Mouse (Mus musculus): ENCODE data around the gene Hoga1. TPM values are rescaled to one million over a fixed set of nuclear protein-coding genes. Genes with fewer than 3 reads are reported as not detected.

The Hoga1 gene
- polyA plus RNA-seq, 1 experiment from 2014 or later = 1.3 TPM

GRCm38 (mm10) chr19:42051948-42052347 is 6.5 kb downstream of the Hoga1 start, which contains the start of gene 4933411K16Rik:
TSS of gene 4933411K16Rik (plus strand) at chr19:42052248.
- no peaks in the 10 kb centered on the region for H3K9me3 ChIP-seq
- no peaks in the 10 kb centered on the region for H3K4me1 ChIP-seq
- no peaks in the 10 kb centered on the region for H3K27me3 ChIP-seq
- H3K4me2 ChIP-seq (replicated peaks) = no peak within 1 kb of the TSS
- no peak within 1 kb of the TSS for H3K9ac ChIP-seq
- ATAC-seq (ENCODE audit: insufficient number of reproducible peaks, insufficient read depth, low FRiP score, low TSS enrichment) = no peak
- no peak within 1 kb of the TSS for H3K4me3 ChIP-seq
- H3K27ac ChIP-seq = no peak within 1 kb of the TSS
- WGBS = 67% methylated on average over 4 of the region's 4 CpGs
- no peaks in the 10 kb centered on the region for H3K36me3 ChIP-seq

- WGBS = 82% methylated on average over 6 of the region's 6 CpGs
- Histone ChIP-seq H3K36me3 (no peaks in the 10 kb centered on the region), H3K4me3 (no peak overlapping the region), H3K9ac (no peak overlapping the region), H3K9me3 (no peaks in the 10 kb centered on the region), H3K4me2 (replicated peaks) (no peak overlapping the region), H3K4me1 (no peaks in the 10 kb centered on the region), H3K27me3 (no peaks in the 10 kb centered on the region), H3K27ac (no peak overlapping the region)
- no peak for ATAC-seq (ENCODE audit: insufficient number of reproducible peaks, insufficient read depth, low FRiP score, low TSS enrichment)
Measured at GRCm38 (mm10) chr19:42054255-42054654, 8.8 kb downstream of the Hoga1 start.

- no peak overlapping the region for H3K27ac ChIP-seq
- H3K36me3 ChIP-seq = no peaks in the 10 kb centered on the region
- H3K4me2 ChIP-seq (replicated peaks) = no peak overlapping the region
- no peaks in the 10 kb centered on the region for H3K27me3 ChIP-seq
- no peak for ATAC-seq (ENCODE audit: insufficient number of reproducible peaks, insufficient read depth, low FRiP score, low TSS enrichment)
- 87% methylated on average over 2 of the region's 2 CpGs for WGBS
- no peak overlapping the region for H3K4me3 ChIP-seq
- no peak overlapping the region for H3K9ac ChIP-seq
- no peaks in the 10 kb centered on the region for H3K9me3 ChIP-seq
- no peaks in the 10 kb centered on the region for H3K4me1 ChIP-seq
Measured at GRCm38 (mm10) chr19:42055881-42056280, 10.5 kb downstream of the Hoga1 start.

GRCm38 (mm10) chr19:42056719-42057409 is 11.5 kb downstream of the Hoga1 start:
- 84% methylated on average over 6 of the region's 6 CpGs for WGBS
- Histone ChIP-seq H3K4me3 (no peak overlapping the region), H3K27me3 (no peaks in the 10 kb centered on the region), H3K9me3 (no peaks in the 10 kb centered on the region), H3K9ac (no peak overlapping the region), H3K4me1 (no peaks in the 10 kb centered on the region), H3K36me3 (no peaks in the 10 kb centered on the region), H3K4me2 (replicated peaks) (no peak overlapping the region), H3K27ac (no peak overlapping the region)
- ATAC-seq (ENCODE audit: insufficient number of reproducible peaks, insufficient read depth, low FRiP score, low TSS enrichment) = no peak

- no peak overlapping the region for H3K4me2 ChIP-seq (replicated peaks)
- H3K36me3 ChIP-seq = no peaks in the 10 kb centered on the region
- no peak overlapping the region for H3K9ac ChIP-seq
- ATAC-seq (ENCODE audit: insufficient number of reproducible peaks, insufficient read depth, low FRiP score, low TSS enrichment) = no peak
- no peaks in the 10 kb centered on the region for H3K4me1 ChIP-seq
- no peak overlapping the region for H3K27ac ChIP-seq
- no peak overlapping the region for H3K4me3 ChIP-seq
- WGBS = 75% methylated on average over 7 of the region's 7 CpGs
- no peaks in the 10 kb centered on the region for H3K27me3 ChIP-seq
- no peaks in the 10 kb centered on the region for H3K9me3 ChIP-seq
Measured at GRCm38 (mm10) chr19:42058426-42058825, 13.0 kb downstream of the Hoga1 start.

GRCm38 (mm10) chr19:42061443-42061842 is 16.0 kb downstream of the Hoga1 start:
- Histone ChIP-seq H3K9ac (no peak overlapping the region), H3K4me3 (no peak overlapping the region), H3K36me3 (no peaks in the 10 kb centered on the region), H3K4me1 (no peaks in the 10 kb centered on the region), H3K27me3 (no peaks in the 10 kb centered on the region), H3K9me3 (no peaks in the 10 kb centered on the region), H3K4me2 (replicated peaks) (no peak overlapping the region), H3K27ac (no peak overlapping the region)
- 88% methylated on average over 7 of the region's 7 CpGs for WGBS
- ATAC-seq (ENCODE audit: insufficient number of reproducible peaks, insufficient read depth, low FRiP score, low TSS enrichment) = no peak

GRCm38 (mm10) chr19:42068441-42069240 is 23.2 kb downstream of the Hoga1 start:
- no peaks in the 10 kb centered on the region for H3K9me3 ChIP-seq
- no peaks in the 10 kb centered on the region for H3K27me3 ChIP-seq
- H3K4me3 ChIP-seq = no peak overlapping the region
- H3K4me2 ChIP-seq (replicated peaks) = no peak overlapping the region
- H3K9ac ChIP-seq = no peak overlapping the region
- no peaks in the 10 kb centered on the region for H3K36me3 ChIP-seq
- no peak for ATAC-seq (ENCODE audit: insufficient number of reproducible peaks, insufficient read depth, low FRiP score, low TSS enrichment)
- H3K4me1 ChIP-seq = no peaks in the 10 kb centered on the region
- 77% methylated on average over 11 of the region's 11 CpGs for WGBS
- no peak overlapping the region for H3K27ac ChIP-seq

- no peak overlapping the region for H3K9ac ChIP-seq
- H3K9me3 ChIP-seq = no peaks in the 10 kb centered on the region
- 63% methylated on average over 6 of the region's 6 CpGs for WGBS
- H3K27me3 ChIP-seq = no peaks in the 10 kb centered on the region
- no peaks in the 10 kb centered on the region for H3K36me3 ChIP-seq
- H3K4me2 ChIP-seq (replicated peaks) = no peak overlapping the region
- H3K4me3 ChIP-seq = no peak overlapping the region
- no peaks in the 10 kb centered on the region for H3K4me1 ChIP-seq
- ATAC-seq (ENCODE audit: insufficient number of reproducible peaks, insufficient read depth, low FRiP score, low TSS enrichment) = no peak
- H3K27ac ChIP-seq = no peak overlapping the region
Measured at GRCm38 (mm10) chr19:42069241-42069525, 23.8 kb downstream of the Hoga1 start.

GRCm38 (mm10) chr19:42071221-42071620 is 25.8 kb downstream of the Hoga1 start:
- Histone ChIP-seq H3K4me2 (replicated peaks) (no peak overlapping the region), H3K36me3 (peaks cover 17% of the 10 kb centered on the region), H3K27ac (no peak overlapping the region), H3K9me3 (no peaks in the 10 kb centered on the region), H3K4me3 (no peak overlapping the region), H3K9ac (no peak overlapping the region), H3K27me3 (no peaks in the 10 kb centered on the region), H3K4me1 (no peaks in the 10 kb centered on the region)
- WGBS = 79% methylated on average over 7 of the region's 7 CpGs
- no peak for ATAC-seq (ENCODE audit: insufficient number of reproducible peaks, insufficient read depth, low FRiP score, low TSS enrichment)

- no peak overlapping the region for H3K4me2 ChIP-seq (replicated peaks)
- H3K4me3 ChIP-seq = no peak overlapping the region
- 86% methylated on average over 15 of the region's 15 CpGs for WGBS
- no peak overlapping the region for H3K27ac ChIP-seq
- H3K4me1 ChIP-seq = no peaks in the 10 kb centered on the region
- H3K9me3 ChIP-seq = no peaks in the 10 kb centered on the region
- no peak overlapping the region for H3K9ac ChIP-seq
- H3K27me3 ChIP-seq = no peaks in the 10 kb centered on the region
- peaks cover 17% of the 10 kb centered on the region for H3K36me3 ChIP-seq
- no peak for ATAC-seq (ENCODE audit: insufficient number of reproducible peaks, insufficient read depth, low FRiP score, low TSS enrichment)
Measured at GRCm38 (mm10) chr19:42071886-42072608, 26.6 kb downstream of the Hoga1 start.

GRCm38 (mm10) chr19:42072802-42073201 is 27.4 kb downstream of the Hoga1 start:
- no peak overlapping the region for H3K9ac ChIP-seq
- H3K36me3 ChIP-seq = peaks cover 22% of the 10 kb centered on the region
- no peaks in the 10 kb centered on the region for H3K4me1 ChIP-seq
- no peak overlapping the region for H3K27ac ChIP-seq
- no peaks in the 10 kb centered on the region for H3K9me3 ChIP-seq
- 78% methylated on average over 7 of the region's 7 CpGs for WGBS
- H3K27me3 ChIP-seq = no peaks in the 10 kb centered on the region
- ATAC-seq (ENCODE audit: insufficient number of reproducible peaks, insufficient read depth, low FRiP score, low TSS enrichment) = no peak
- no peak overlapping the region for H3K4me2 ChIP-seq (replicated peaks)
- no peak overlapping the region for H3K4me3 ChIP-seq

- no peak overlapping the region for H3K4me3 ChIP-seq
- no peaks in the 10 kb centered on the region for H3K4me1 ChIP-seq
- no peak overlapping the region for H3K4me2 ChIP-seq (replicated peaks)
- H3K9ac ChIP-seq = no peak overlapping the region
- no peaks in the 10 kb centered on the region for H3K27me3 ChIP-seq
- peaks cover 24% of the 10 kb centered on the region for H3K36me3 ChIP-seq
- no peak for ATAC-seq (ENCODE audit: insufficient number of reproducible peaks, insufficient read depth, low FRiP score, low TSS enrichment)
- H3K27ac ChIP-seq = no peak overlapping the region
- WGBS = 77% methylated on average over 2 of the region's 2 CpGs
- no peaks in the 10 kb centered on the region for H3K9me3 ChIP-seq
Measured at GRCm38 (mm10) chr19:42075051-42075450, 29.6 kb downstream of the Hoga1 start.
